In the genomic region with DNA sequence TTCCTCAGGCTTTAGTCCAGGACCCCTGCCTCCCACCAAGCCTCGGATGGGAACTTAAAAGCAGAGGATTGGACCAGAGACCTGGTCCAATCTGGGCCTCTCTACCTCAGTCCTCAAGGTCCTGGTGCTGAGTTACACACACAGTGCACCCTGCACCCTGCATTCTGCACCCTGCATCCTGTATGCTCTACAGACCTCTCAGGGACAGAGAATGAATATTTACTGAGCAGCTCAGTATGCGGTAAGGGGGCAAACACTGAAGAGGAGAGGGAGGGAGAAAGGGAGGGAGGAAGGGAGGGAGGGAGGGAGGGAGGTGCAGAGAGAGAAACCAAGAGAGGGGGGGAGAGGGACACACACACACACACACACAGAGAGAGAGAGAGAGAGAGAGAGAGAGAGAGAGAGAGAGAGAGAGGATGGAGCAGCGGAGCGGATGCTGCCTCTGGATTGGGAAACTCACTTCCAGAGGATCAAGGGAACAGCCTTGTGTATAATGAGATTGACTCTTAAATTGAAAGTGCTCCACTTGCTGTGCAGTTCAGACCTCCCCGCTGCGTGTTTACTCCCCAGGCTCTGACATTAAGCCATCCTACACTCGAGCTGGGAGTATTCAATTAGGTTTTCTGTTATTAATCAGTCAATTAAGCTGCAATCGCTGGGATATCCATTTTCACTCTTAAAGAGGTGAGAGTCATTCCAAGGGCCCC, we compare ENCODE assay signal across 17 mouse cellular contexts. TPM values are rescaled to one million over a fixed set of nuclear protein-coding genes. Genes with fewer than 3 reads are reported as not detected.
DNase-seq lines count a peak whose midpoint lies in the region; ATAC-seq lines count a peak whose summit lies in the region.
"Had no signal": no experiment of that assay in that cellular context is flagged by ENCODE, and none has a peak within 500 bp of the region (broad histone marks: within the 10 kb centered on the region; RNA-seq: fewer than 3 reads in every experiment).

No protein-coding gene starts in this region.

- H3K27ac ChIP-seq in hindbrain, embryonic 10.5 days, result peak overlapping the region; percentile 66
- H3K27ac ChIP-seq in hindbrain, embryonic 11.5 days (ENCODE audit: low read depth, low read length), result no peak overlapping the region
- H3K27ac ChIP-seq in hindbrain, embryonic 13.5 days, result peak overlapping the region; percentile 70
- H3K27ac ChIP-seq in midbrain, embryonic 14.5 days (replicated peaks; ENCODE audit: low read depth, low read length), result peak overlapping the region; percentile 39; the same call in 1 of the 2 replicates
- H3K27ac ChIP-seq: limb, embryonic 13.5 days had no signal

- H3K27me3 ChIP-seq in hindbrain, embryonic 10.5 days (ENCODE audit: insufficient read depth, poor library complexity, severe bottlenecking), result peaks cover 22% of the 10 kb centered on the region
- peaks cover 2% of the 10 kb centered on the region; the same call in 1 of the 2 replicates for H3K27me3 ChIP-seq in hindbrain, embryonic 11.5 days (ENCODE audit: control insufficient read depth, insufficient read depth, low read length)
- H3K27me3 ChIP-seq in hindbrain, embryonic 13.5 days, result 0 out of 2 replicates have a peak, but pooled peaks cover 5% of the 10 kb centered on the region
- no peaks in the 10 kb centered on the region for H3K27me3 ChIP-seq in midbrain, embryonic 14.5 days (ENCODE audit: control insufficient read depth, insufficient read depth, low read length)

- WGBS in hindbrain, embryonic 10.5 days, result 44% methylated on average over 8 of the region's 8 CpGs
- 41% methylated on average over 8 of the region's 8 CpGs for WGBS in hindbrain, embryonic 11.5 days
- WGBS in hindbrain, embryonic 13.5 days, result 7% methylated on average over 8 of the region's 8 CpGs
- 12% methylated on average over 8 of the region's 8 CpGs for WGBS in midbrain, embryonic 14.5 days

- no peak for ATAC-seq in hindbrain, embryonic 11.5 days (ENCODE audit: low FRiP score)
- ATAC-seq in hindbrain, embryonic 13.5 days (ENCODE audit: low FRiP score), result peak; percentile 66; the same call in 1 of the 2 replicates
- ATAC-seq in midbrain, embryonic 14.5 days (ENCODE audit: low FRiP score, low TSS enrichment), result peak; percentile 43; the same call in 1 of the 2 replicates
- ATAC-seq: Patski had no signal

- no peak overlapping the region for H3K4me2 ChIP-seq in hindbrain, embryonic 11.5 days (replicated peaks; ENCODE audit: low read depth, low read length)
- no peak overlapping the region for H3K4me2 ChIP-seq in hindbrain, embryonic 13.5 days
- H3K4me2 ChIP-seq in midbrain, embryonic 14.5 days (ENCODE audit: low read length), result no peak overlapping the region
- H3K4me2 ChIP-seq: limb, embryonic 13.5 days had no signal

- H3K9ac ChIP-seq in hindbrain, embryonic 11.5 days (ENCODE audit: low read depth, low read length), result no peak overlapping the region
- H3K9ac ChIP-seq in hindbrain, embryonic 13.5 days, result 0 out of 2 replicates have a peak overlapping the region, but pooled peaks have one; percentile 24
- no peak overlapping the region for H3K9ac ChIP-seq in midbrain, embryonic 14.5 days (replicated peaks; ENCODE audit: low read length)
- H3K9ac ChIP-seq: limb, embryonic 13.5 days had no signal

- H3K9me3 ChIP-seq in hindbrain, embryonic 10.5 days, result peaks cover 14% of the 10 kb centered on the region
- peaks cover 10% of the 10 kb centered on the region; the same call in 1 of the 2 replicates for H3K9me3 ChIP-seq in hindbrain, embryonic 11.5 days (ENCODE audit: control insufficient read depth, low read length)
- peaks cover 15% of the 10 kb centered on the region; the same call in 1 of the 2 replicates for H3K9me3 ChIP-seq in hindbrain, embryonic 13.5 days
- H3K9me3 ChIP-seq in midbrain, embryonic 14.5 days (ENCODE audit: control insufficient read depth, low read length), result 0 out of 2 replicates have a peak, but pooled peaks cover 9% of the 10 kb centered on the region

- no peak for DNase-seq in hindbrain, embryonic 10.5 days (ENCODE audit: low spot score)
- DNase-seq in hindbrain, embryonic 11.5 days (ENCODE audit: low spot score), result no peak
- DNase-seq in midbrain, embryonic 14.5 days, result peak; percentile 72
- no peak for DNase-seq in yolk sac, embryonic 10.5 days (ENCODE audit: low spot score)
- no peak for DNase-seq in right cerebral cortex, postnatal 4 days
- DNase-seq in spleen, postnatal 10 days (ENCODE audit: low spot score in 2 of 2), result no peak
- DNase-seq: cerebellum, adult 18-20 months; kidney, adult 9 months; lung, postnatal 14 days; thymus, postnatal 25 days had no signal

- H3K36me3 ChIP-seq in hindbrain, embryonic 10.5 days, result no peaks in the 10 kb centered on the region
- no peaks in the 10 kb centered on the region for H3K36me3 ChIP-seq in hindbrain, embryonic 11.5 days (ENCODE audit: control insufficient read depth, insufficient read depth, low read length)
- H3K36me3 ChIP-seq in hindbrain, embryonic 13.5 days, result no peaks in the 10 kb centered on the region
- no peaks in the 10 kb centered on the region for H3K36me3 ChIP-seq in midbrain, embryonic 14.5 days (ENCODE audit: control insufficient read depth, insufficient read depth, low read length)

- H3K4me1 ChIP-seq in hindbrain, embryonic 10.5 days (replicated peaks), result peaks cover 21% of the 10 kb centered on the region
- H3K4me1 ChIP-seq in hindbrain, embryonic 11.5 days (replicated peaks; ENCODE audit: control insufficient read depth, insufficient read depth, low read length), result no peaks in the 10 kb centered on the region; the same call in 1 of the 2 replicates
- peaks cover 19% of the 10 kb centered on the region for H3K4me1 ChIP-seq in hindbrain, embryonic 13.5 days (replicated peaks)
- H3K4me1 ChIP-seq in midbrain, embryonic 14.5 days (ENCODE audit: control insufficient read depth, insufficient read depth, low read length), result peaks cover 6% of the 10 kb centered on the region; the same call in 1 of the 2 replicates

- no peak overlapping the region for H3K4me3 ChIP-seq in hindbrain, embryonic 10.5 days
- no peak overlapping the region for H3K4me3 ChIP-seq in hindbrain, embryonic 11.5 days (ENCODE audit: low read depth, low read length)
- no peak overlapping the region for H3K4me3 ChIP-seq in hindbrain, embryonic 13.5 days
- no peak overlapping the region for H3K4me3 ChIP-seq in midbrain, embryonic 14.5 days (replicated peaks; ENCODE audit: low read depth, low read length)
- H3K4me3 ChIP-seq: limb, embryonic 13.5 days had no signal

RNA-seq across cellular contexts. Expression of a gene that starts 24.4 kb away (rescaled TPM):
- not detected in 2 replicates for polyA plus RNA-seq in hindbrain, embryonic 10.5 days (2016; fragmentation: Nextera tagmentation; extraction: Ambion mirVana)
- not detected in 2 replicates for polyA plus RNA-seq in hindbrain, embryonic 11.5 days (2014; fragmentation: Nextera tagmentation; extraction: Ambion mirVana)
- polyA plus RNA-seq in hindbrain, embryonic 13.5 days (2015; fragmentation: Nextera tagmentation; extraction: Ambion mirVana), result not detected in 2 replicates
- polyA plus RNA-seq in midbrain, embryonic 14.5 days (2014; fragmentation: Nextera tagmentation; extraction: Ambion mirVana), result not detected in 2 replicates
- polyA plus RNA-seq: gonadal fat pad, adult 2 months; heart, embryonic 14.5 days; limb, embryonic 13.5 days; liver, embryonic 16.5 days; Patski; spleen, adult 2 months had no signal
